Mouse (Mus musculus): Measurements from ENCODE around the gene Pds5a.

- TF ChIP-seq CTCF (IDR thresholded peaks at IDR 0.05; ENCODE audit: extremely low read depth, insufficient read depth, low read length) (no peak), POLR2A (IDR thresholded peaks at IDR 0.05; ENCODE audit: extremely low read depth, insufficient read depth, low read length) (no peak)
Measured at GRCm38 (mm10) chr5:65697486-65697835, 612 bp downstream of the Pds5a start.
